Mouse (Mus musculus) midbrain, embryonic 14.5 days (tissue): ENCODE measurements around the gene Sun3. TPM values are rescaled to one million over a fixed set of nuclear protein-coding genes. Genes with fewer than 3 reads are reported as not detected.

Experiments used
- ATAC-seq: fragments of 200-750 bp; cut with Nextera tagmentation; 2 replicates; pipeline ENCODE4 v1.8.0; 2017; ENCODE audit warnings: moderate number of reproducible peaks, moderate library complexity; ENCODE audit not compliant: low FRiP score, low TSS enrichment
- DNase-seq: peaks from one replicate; pipeline ENCODE4 v3.0.0-alpha.2; 2015
- H3K27ac ChIP-seq: fragments of 300-500 bp; sonication (generic); replicated peaks from 2 replicates; pipeline ENCODE4 v1.5.1; 2014; ENCODE audit warnings: mild to moderate bottlenecking, low read depth, low read length, moderate library complexity
- H3K27me3 ChIP-seq: fragments of 300-500 bp; sonication (generic); 2 replicates; pipeline ENCODE4 v1.6.1; 2014; ENCODE audit warnings: low read length, control low read depth, mixed read lengths; ENCODE audit not compliant: control insufficient read depth, insufficient read depth
- H3K36me3 ChIP-seq: fragments of 300-500 bp; sonication (generic); 2 replicates; pipeline ENCODE4 v1.6.1; 2014; ENCODE audit warnings: low read length, control low read depth; ENCODE audit not compliant: control insufficient read depth, insufficient read depth
- H3K4me1 ChIP-seq: fragments of 300-500 bp; sonication (generic); 2 replicates; pipeline ENCODE4 v1.6.1; 2014; ENCODE audit warnings: mild to moderate bottlenecking, antibody characterized with exemption, low read length, control low read depth; ENCODE audit not compliant: control insufficient read depth, insufficient read depth
- H3K4me2 ChIP-seq: fragments of 300-500 bp; sonication (generic); 2 replicates; pipeline ENCODE4 v1.6.1; 2014; ENCODE audit warnings: mild to moderate bottlenecking, low read length, moderate library complexity
- H3K4me3 ChIP-seq: fragments of 300-500 bp; sonication (generic); replicated peaks from 2 replicates; pipeline ENCODE4 v1.5.1; 2014; ENCODE audit warnings: low read depth, low read length
- H3K9ac ChIP-seq: fragments of 300-500 bp; sonication (generic); replicated peaks from 2 replicates; pipeline ENCODE4 v1.6.1; 2014; ENCODE audit warnings: mild to moderate bottlenecking, low read length, moderate library complexity
- H3K9me3 ChIP-seq: fragments of 300-500 bp; sonication (generic); 2 replicates; pipeline ENCODE4 v1.6.1; 2016; ENCODE audit warnings: low read length, control low read depth, mixed read lengths; ENCODE audit not compliant: control insufficient read depth
- WGBS: fragments of 180-500 bp; shearing (Covaris S2); extraction: QIAGEN DNeasy Blood & Tissue Kit; methylation state at CpG from one replicate; pipeline ENCODE4 v1.1.7; 2014; 5-methylcytosine and 5-hydroxymethylcytosine counted together
- polyA plus RNA-seq: library from polyadenylated mRNA; unstranded; fragments of >200 nt; fragmentation: Nextera tagmentation; extraction: Ambion mirVana; gene quantifications from 2 replicates; pipeline ENCODE4 v1.2.1, GENCODE M21; 2014

Sun3 gene
- 0.39 TPM in 1 of 2 replicates, not detected in the other for polyA plus RNA-seq

- ATAC-seq, result no peak; the same call in none of the 2 replicates
- Histone ChIP-seq H3K27me3 (peaks cover 8% of the 10 kb centered on the region; the same call in 1 of the 2 replicates), H3K27ac (no peak within 1 kb of the TSS), H3K36me3 (no peaks in the 10 kb centered on the region), H3K4me3 (peak within 1 kb of the TSS; percentile 54), H3K9ac (peak within 1 kb of the TSS; percentile 35), H3K4me2 (peak within 1 kb of the TSS; percentile 99), H3K4me1 (peaks cover 9% of the 10 kb centered on the region; the same call in 1 of the 2 replicates), H3K9me3 (no peaks in the 10 kb centered on the region)
- under 1% methylated on average over 18 of the region's 18 CpGs for WGBS
- DNase-seq, result no peak
Measured at GRCm38 (mm10) chr11:9048703-9049060, at the start of gene Sun3. Gene Sun3, minus strand, starts transcription at chr11:9048991.

GRCm38 (mm10) chr11:9076444-9076843 lies 27.7 kb upstream of the Sun3 start:
- no peaks in the 10 kb centered on the region for H3K9me3 ChIP-seq
- no peak for DNase-seq
- no peaks in the 10 kb centered on the region for H3K27me3 ChIP-seq
- WGBS, result 79% methylated on average over 3 of the region's 3 CpGs
- no peak for ATAC-seq
- no peaks in the 10 kb centered on the region for H3K36me3 ChIP-seq
- no peak overlapping the region for H3K27ac ChIP-seq
- no peak overlapping the region for H3K4me2 ChIP-seq
- H3K4me3 ChIP-seq, result no peak overlapping the region
- no peaks in the 10 kb centered on the region for H3K4me1 ChIP-seq
- H3K9ac ChIP-seq, result no peak overlapping the region

GRCm38 (mm10) chr11:9060484-9060883 lies 11.7 kb upstream of the Sun3 start:
- no peaks in the 10 kb centered on the region for H3K36me3 ChIP-seq
- DNase-seq (no peak), ATAC-seq (no peak)
- no peak overlapping the region for H3K27ac ChIP-seq
- no peak overlapping the region for H3K4me3 ChIP-seq
- H3K27me3 ChIP-seq, result no peaks in the 10 kb centered on the region
- H3K9ac ChIP-seq, result no peak overlapping the region
- no peak overlapping the region for H3K4me2 ChIP-seq
- H3K4me1 ChIP-seq, result no peaks in the 10 kb centered on the region
- no peaks in the 10 kb centered on the region for H3K9me3 ChIP-seq
- WGBS, result 70% methylated on average over 5 of the region's 5 CpGs

GRCm38 (mm10) chr11:9060029-9060428 lies 11.2 kb upstream of the Sun3 start:
- Histone ChIP-seq H3K9me3 (no peaks in the 10 kb centered on the region), H3K27ac (no peak overlapping the region), H3K9ac (no peak overlapping the region), H3K4me1 (no peaks in the 10 kb centered on the region), H3K27me3 (no peaks in the 10 kb centered on the region), H3K4me3 (no peak overlapping the region), H3K4me2 (no peak overlapping the region), H3K36me3 (no peaks in the 10 kb centered on the region)
- DNase-seq (no peak), ATAC-seq (no peak)
- 88% methylated on average over 1 of the region's 1 CpGs for WGBS

- H3K9me3 ChIP-seq, result no peaks in the 10 kb centered on the region
- H3K4me1 ChIP-seq, result no peaks in the 10 kb centered on the region
- no peak overlapping the region for H3K27ac ChIP-seq
- ATAC-seq, result no peak
- no peak for DNase-seq
- over 99% methylated on average over 4 of the region's 4 CpGs for WGBS
- H3K36me3 ChIP-seq, result no peaks in the 10 kb centered on the region
- no peak overlapping the region for H3K9ac ChIP-seq
- no peaks in the 10 kb centered on the region for H3K27me3 ChIP-seq
- no peak overlapping the region for H3K4me3 ChIP-seq
- H3K4me2 ChIP-seq, result no peak overlapping the region
Measured at GRCm38 (mm10) chr11:9057711-9058110, 8.9 kb upstream of the Sun3 start.

GRCm38 (mm10) chr11:9056937-9057336 lies 8.1 kb upstream of the Sun3 start:
- DNase-seq (no peak), ATAC-seq (no peak)
- Histone ChIP-seq H3K4me2 (no peak overlapping the region), H3K9ac (no peak overlapping the region), H3K36me3 (no peaks in the 10 kb centered on the region), H3K4me1 (no peaks in the 10 kb centered on the region), H3K27me3 (no peaks in the 10 kb centered on the region), H3K9me3 (no peaks in the 10 kb centered on the region), H3K27ac (no peak overlapping the region), H3K4me3 (no peak overlapping the region)
- 87% methylated on average over 2 of the region's 2 CpGs for WGBS

GRCm38 (mm10) chr11:9051895-9052294 lies 3.1 kb upstream of the Sun3 start:
- Histone ChIP-seq H3K27ac (no peak overlapping the region), H3K27me3 (peaks cover 8% of the 10 kb centered on the region; the same call in 1 of the 2 replicates), H3K9ac (no peak overlapping the region), H3K9me3 (no peaks in the 10 kb centered on the region), H3K4me2 (no peak overlapping the region), H3K4me3 (no peak overlapping the region), H3K4me1 (peaks cover 9% of the 10 kb centered on the region; the same call in 1 of the 2 replicates), H3K36me3 (no peaks in the 10 kb centered on the region)
- ATAC-seq, result no peak
- 66% methylated on average over 2 of the region's 2 CpGs for WGBS
- no peak for DNase-seq

GRCm38 (mm10) chr11:9050241-9050640 lies 1.4 kb upstream of the Sun3 start:
- H3K9me3 ChIP-seq, result no peaks in the 10 kb centered on the region
- no peak overlapping the region for H3K4me2 ChIP-seq
- H3K27ac ChIP-seq, result no peak overlapping the region
- H3K9ac ChIP-seq, result no peak overlapping the region
- no peak overlapping the region for H3K4me3 ChIP-seq
- H3K36me3 ChIP-seq, result no peaks in the 10 kb centered on the region
- no peak for ATAC-seq
- 84% methylated on average over 4 of the region's 4 CpGs for WGBS
- peaks cover 8% of the 10 kb centered on the region; the same call in 1 of the 2 replicates for H3K27me3 ChIP-seq
- no peak for DNase-seq
- H3K4me1 ChIP-seq, result peaks cover 9% of the 10 kb centered on the region; the same call in 1 of the 2 replicates

GRCm38 (mm10) chr11:9048011-9048702 lies 634 bp downstream of the Sun3 start, which contains the start of gene Gm11992:
Gene Gm11992, plus strand, starts transcription at chr11:9048594.
- peak within 1 kb of the TSS; percentile 54 for H3K4me3 ChIP-seq
- WGBS, result 4% methylated on average over 21 of the region's 21 CpGs
- H3K4me2 ChIP-seq, result peak within 1 kb of the TSS; percentile 99
- no peaks in the 10 kb centered on the region for H3K36me3 ChIP-seq
- peaks cover 9% of the 10 kb centered on the region; the same call in 1 of the 2 replicates for H3K4me1 ChIP-seq
- ATAC-seq (peak; percentile 100), DNase-seq (peak; percentile 91)
- peak within 1 kb of the TSS; percentile 35 for H3K9ac ChIP-seq
- H3K27ac ChIP-seq, result no peak within 1 kb of the TSS
- no peaks in the 10 kb centered on the region for H3K9me3 ChIP-seq
- H3K27me3 ChIP-seq, result peaks cover 8% of the 10 kb centered on the region; the same call in 1 of the 2 replicates
